Mouse (Mus musculus) limb, embryonic 12.5 days (tissue): Measurements from ENCODE around the gene Pitpnm3. TPM values are rescaled to one million over a fixed set of nuclear protein-coding genes. Genes with fewer than 3 reads are reported as not detected.

Experiments
- ATAC-seq: fragments of 200-750 bp; cut with Nextera tagmentation; 2 replicates; pipeline ENCODE4 v1.8.0; 2017; ENCODE audit warnings: low read depth, moderate TSS enrichment; ENCODE audit not compliant: insufficient number of reproducible peaks, insufficient read depth, low FRiP score, low TSS enrichment
- H3K27ac ChIP-seq: fragments of 300-500 bp; sonication (generic); 2 replicates; pipeline ENCODE4 v1.5.1; 2016; ENCODE audit warnings: mild to moderate bottlenecking, moderate library complexity
- H3K27me3 ChIP-seq: fragments of 300-500 bp; sonication (generic); 2 replicates; pipeline ENCODE4 v1.6.1; 2016; ENCODE audit warnings: mild to moderate bottlenecking, moderate library complexity
- H3K36me3 ChIP-seq: fragments of 300-500 bp; sonication (generic); 2 replicates; pipeline ENCODE4 v1.6.1; 2016; ENCODE audit warnings: mild to moderate bottlenecking, moderate library complexity
- H3K4me1 ChIP-seq: fragments of 300-500 bp; sonication (generic); replicated peaks from 2 replicates; pipeline ENCODE4 v1.6.1; 2016
- H3K4me2 ChIP-seq: fragments of 300-500 bp; sonication (generic); 2 replicates; pipeline ENCODE4 v1.6.1; 2016; ENCODE audit warnings: mild to moderate bottlenecking, moderate library complexity
- H3K4me3 ChIP-seq: fragments of 300-500 bp; sonication (generic); replicated peaks from 2 replicates; pipeline ENCODE4 v1.5.1; 2016; ENCODE audit warnings: mild to moderate bottlenecking
- H3K9ac ChIP-seq: fragments of 300-500 bp; sonication (generic); replicated peaks from 2 replicates; pipeline ENCODE4 v1.6.1; 2016; ENCODE audit warnings: mild to moderate bottlenecking, moderate library complexity
- H3K9me3 ChIP-seq: fragments of 300-500 bp; sonication (generic); 2 replicates; pipeline ENCODE4 v1.6.1; 2016; ENCODE audit warnings: mild to moderate bottlenecking, moderate library complexity
- WGBS: fragments of 180-500 bp; shearing (Covaris S2); methylation state at CpG from one replicate; pipeline ENCODE4 v1.1.7; 2016; 5-methylcytosine and 5-hydroxymethylcytosine counted together
- polyA plus RNA-seq: library from polyadenylated mRNA; unstranded; fragments of >200 nt; fragmentation: Nextera tagmentation; extraction: Ambion mirVana; gene quantifications from 2 replicates; pipeline ENCODE4 v1.2.1, GENCODE M21; 2016

Pitpnm3 gene
- polyA plus RNA-seq, 1 experiment from 2014 or later, result 0.13 TPM

DNA sequence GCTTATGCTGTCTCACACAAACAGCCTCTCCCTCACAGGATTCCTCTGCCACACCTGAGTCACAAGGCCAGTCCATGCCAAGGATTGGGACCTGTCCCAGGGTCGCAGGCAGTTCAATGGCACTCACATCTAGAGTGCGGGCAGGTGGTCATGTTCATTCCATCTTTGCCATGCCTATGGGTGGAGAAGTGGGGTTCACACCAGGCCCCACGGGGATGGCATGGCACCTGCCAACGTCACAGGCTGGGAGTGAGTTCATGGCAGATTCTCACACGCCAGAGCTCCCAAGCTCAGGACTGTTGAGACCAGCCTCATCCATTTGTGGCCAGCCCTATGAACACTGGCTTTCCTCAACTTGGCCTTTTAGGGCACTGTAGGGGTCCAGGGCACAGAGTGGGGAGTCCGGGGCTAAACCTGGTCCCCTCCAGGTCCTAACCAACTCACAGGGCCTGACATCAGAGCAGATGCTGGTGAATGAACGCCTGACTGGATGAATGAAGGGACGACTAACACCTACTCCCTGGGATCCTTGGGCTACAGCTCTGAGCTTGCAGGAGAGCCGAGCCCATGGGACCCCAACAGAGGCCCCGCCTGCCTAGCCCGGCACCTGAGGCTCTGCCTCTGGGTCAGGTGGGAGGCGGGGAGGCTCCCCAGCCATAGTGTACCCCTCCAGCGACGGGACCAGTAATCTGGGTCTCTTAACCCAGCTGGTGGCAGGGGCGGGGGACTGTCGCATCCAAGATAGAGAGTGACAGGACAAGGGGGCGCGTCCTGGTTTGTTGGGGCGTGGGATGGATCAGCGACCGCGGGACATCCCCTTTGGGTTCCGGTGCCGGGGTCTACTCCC lies 819 bp downstream of the Pitpnm3 start:
- Histone ChIP-seq H3K27me3 (peaks cover 83% of the 10 kb centered on the region), H3K4me3 (peak overlapping the region; percentile 66), H3K4me2 (peak overlapping the region; percentile 99), H3K9me3 (no peaks in the 10 kb centered on the region), H3K36me3 (no peaks in the 10 kb centered on the region), H3K27ac (no peak overlapping the region), H3K9ac (peak overlapping the region; percentile 65), H3K4me1 (peaks cover 24% of the 10 kb centered on the region)
- 13% methylated on average over 24 of the region's 24 CpGs for WGBS
- ATAC-seq, result 0 out of 2 replicates have a peak, but pooled peaks have one; percentile 43

DNA sequence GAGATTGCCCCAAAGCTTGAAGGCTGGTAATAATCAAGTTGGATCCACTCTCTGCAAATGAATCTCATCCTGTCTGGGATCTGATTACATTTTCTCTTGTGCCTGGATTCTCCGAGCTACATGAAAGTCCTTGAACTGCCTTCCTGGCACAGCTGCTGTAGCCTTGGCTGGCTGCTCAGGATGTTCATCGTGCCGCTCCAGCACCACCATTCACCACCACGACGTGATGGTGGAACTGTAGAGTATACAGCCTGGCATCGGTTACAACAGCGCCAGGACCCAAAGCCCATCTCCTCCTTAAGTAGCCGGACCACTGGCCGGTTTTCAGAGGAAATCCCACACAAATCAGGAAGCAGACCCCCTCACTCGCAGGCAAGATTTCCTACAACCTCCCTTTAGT lies 2.5 kb downstream of the Pitpnm3 start:
- H3K36me3 ChIP-seq, result no peaks in the 10 kb centered on the region
- 68% methylated on average over 10 of the region's 10 CpGs for WGBS
- H3K9me3 ChIP-seq, result no peaks in the 10 kb centered on the region
- no peak overlapping the region for H3K4me3 ChIP-seq
- no peak overlapping the region for H3K4me2 ChIP-seq
- H3K9ac ChIP-seq, result no peak overlapping the region
- peaks cover 72% of the 10 kb centered on the region for H3K27me3 ChIP-seq
- peaks cover 24% of the 10 kb centered on the region for H3K4me1 ChIP-seq
- H3K27ac ChIP-seq, result no peak overlapping the region
- no peak for ATAC-seq

DNA sequence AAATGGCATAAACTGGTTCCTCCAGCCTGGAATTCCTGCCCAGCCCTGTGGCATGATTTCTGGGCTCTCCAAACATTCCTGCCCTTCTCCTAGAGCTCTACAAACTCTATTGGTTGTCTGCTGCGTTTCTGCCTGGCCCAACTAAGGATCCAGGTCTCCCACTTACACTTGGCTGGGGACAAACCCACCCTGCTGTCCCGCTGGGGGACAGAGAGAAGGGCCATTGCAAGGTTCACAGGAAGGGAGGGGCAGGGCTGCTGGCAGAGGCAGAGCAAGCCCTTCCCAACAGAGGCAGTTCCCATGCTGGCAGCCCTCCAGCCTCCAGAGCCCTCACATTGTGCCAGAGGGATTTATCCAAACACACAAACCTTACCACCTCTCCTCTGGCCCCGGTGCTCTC lies 3.3 kb downstream of the Pitpnm3 start:
- WGBS, result 19% methylated on average over 3 of the region's 3 CpGs
- ATAC-seq, result no peak
- no peak overlapping the region for H3K4me3 ChIP-seq
- H3K4me1 ChIP-seq, result peaks cover 24% of the 10 kb centered on the region
- H3K4me2 ChIP-seq, result no peak overlapping the region
- no peak overlapping the region for H3K9ac ChIP-seq
- H3K36me3 ChIP-seq, result no peaks in the 10 kb centered on the region
- H3K9me3 ChIP-seq, result no peaks in the 10 kb centered on the region
- peaks cover 64% of the 10 kb centered on the region for H3K27me3 ChIP-seq
- no peak overlapping the region for H3K27ac ChIP-seq

DNA sequence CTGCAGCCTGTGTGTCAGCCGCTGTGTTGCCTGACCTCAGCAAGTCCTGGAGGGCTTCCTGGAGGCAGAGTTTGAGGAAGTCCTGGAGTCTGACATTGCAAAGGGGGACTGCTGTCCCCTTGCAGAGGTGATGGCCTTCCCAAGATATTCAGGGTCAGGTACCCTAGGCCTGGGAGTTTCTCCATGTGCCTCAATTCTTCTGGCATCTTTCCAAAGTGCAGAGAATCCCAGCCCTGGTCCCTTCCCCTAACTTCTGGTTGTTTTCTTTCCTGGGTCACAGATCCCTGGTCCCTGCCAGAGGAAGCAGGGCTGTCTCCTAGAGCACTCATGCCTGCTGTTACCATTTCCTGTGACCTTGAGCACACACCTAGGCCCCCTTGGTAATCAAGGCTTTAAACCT lies 3.9 kb downstream of the Pitpnm3 start:
- no peak overlapping the region for H3K4me3 ChIP-seq
- no peaks in the 10 kb centered on the region for H3K9me3 ChIP-seq
- H3K27me3 ChIP-seq, result peaks cover 58% of the 10 kb centered on the region
- WGBS, result 89% methylated on average over 1 of the region's 1 CpGs
- H3K4me1 ChIP-seq, result peaks cover 24% of the 10 kb centered on the region
- no peak overlapping the region for H3K9ac ChIP-seq
- H3K36me3 ChIP-seq, result no peaks in the 10 kb centered on the region
- no peak overlapping the region for H3K27ac ChIP-seq
- ATAC-seq, result no peak
- no peak overlapping the region for H3K4me2 ChIP-seq

DNA sequence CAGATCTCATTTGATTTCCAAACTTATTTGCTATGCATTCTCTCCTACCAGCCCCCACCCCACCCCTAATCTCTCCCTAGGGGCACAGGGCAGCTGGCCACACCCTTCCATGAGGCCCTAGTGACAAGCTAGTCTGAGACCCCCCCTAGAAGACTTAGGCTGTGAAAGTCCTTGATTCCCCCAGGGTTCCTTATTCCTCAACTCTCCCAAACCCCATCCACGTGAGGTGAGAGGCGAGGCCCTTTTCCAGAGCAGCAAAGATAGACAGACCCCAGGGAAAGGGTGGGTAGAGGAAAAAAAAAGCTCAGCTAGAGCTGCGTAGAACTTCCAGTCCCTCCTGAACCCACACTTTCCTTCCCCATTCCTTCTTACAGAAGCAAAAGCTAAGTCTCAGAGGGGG lies 4.7 kb downstream of the Pitpnm3 start:
- 77% methylated on average over 3 of the region's 3 CpGs for WGBS
- no peak overlapping the region for H3K4me3 ChIP-seq
- no peak overlapping the region for H3K4me2 ChIP-seq
- peaks cover 21% of the 10 kb centered on the region for H3K4me1 ChIP-seq
- no peak overlapping the region for H3K27ac ChIP-seq
- no peak overlapping the region for H3K9ac ChIP-seq
- H3K27me3 ChIP-seq, result peaks cover 50% of the 10 kb centered on the region
- ATAC-seq, result no peak
- no peaks in the 10 kb centered on the region for H3K36me3 ChIP-seq
- no peaks in the 10 kb centered on the region for H3K9me3 ChIP-seq

DNA sequence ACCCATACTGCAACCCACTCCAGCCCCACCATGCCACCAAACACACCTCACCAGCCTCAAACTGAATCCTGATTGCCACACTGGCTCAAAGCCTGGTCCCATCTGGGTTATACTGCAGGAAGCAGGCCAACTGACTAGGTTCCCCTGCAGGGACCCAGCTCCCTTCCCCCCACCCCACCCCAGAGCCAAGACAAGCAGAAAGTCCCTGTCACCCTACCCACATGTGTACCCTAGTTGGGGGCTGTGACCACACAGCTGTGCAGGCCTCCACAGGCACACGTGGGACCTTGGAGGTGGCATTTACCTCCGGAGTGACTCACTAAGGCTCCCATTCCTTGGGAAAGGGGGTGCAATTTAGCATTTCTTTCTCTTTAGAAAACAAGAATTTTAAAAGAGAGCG lies 5.1 kb downstream of the Pitpnm3 start:
- H3K9me3 ChIP-seq, result no peaks in the 10 kb centered on the region
- H3K4me2 ChIP-seq, result no peak overlapping the region
- H3K27me3 ChIP-seq, result peaks cover 46% of the 10 kb centered on the region
- no peak overlapping the region for H3K27ac ChIP-seq
- peaks cover 20% of the 10 kb centered on the region for H3K4me1 ChIP-seq
- H3K4me3 ChIP-seq, result no peak overlapping the region
- no peak for ATAC-seq
- H3K36me3 ChIP-seq, result no peaks in the 10 kb centered on the region
- 69% methylated on average over 3 of the region's 3 CpGs for WGBS
- no peak overlapping the region for H3K9ac ChIP-seq

DNA sequence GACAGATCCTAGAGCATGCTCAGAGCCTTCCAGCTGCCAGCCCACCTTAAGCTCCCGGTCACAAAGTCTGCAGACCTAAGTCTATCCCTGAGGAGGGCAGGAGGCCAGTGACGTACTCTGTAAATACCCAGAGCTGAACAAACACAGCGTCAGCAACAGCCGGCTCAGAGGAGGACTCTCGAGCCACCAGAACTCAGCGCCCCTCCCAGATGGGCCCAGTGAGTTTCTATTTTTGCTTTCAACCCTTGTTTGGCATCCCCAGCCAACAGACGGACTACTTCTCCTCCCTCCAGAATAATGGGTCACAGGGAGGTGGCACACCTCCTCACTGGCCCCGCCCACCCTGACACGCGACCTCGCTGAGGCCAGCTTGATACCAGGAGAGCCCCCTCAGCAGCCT lies 5.6 kb downstream of the Pitpnm3 start:
- Histone ChIP-seq H3K4me3 (no peak overlapping the region), H3K27me3 (peaks cover 41% of the 10 kb centered on the region), H3K9me3 (no peaks in the 10 kb centered on the region), H3K4me1 (peaks cover 15% of the 10 kb centered on the region), H3K4me2 (0 out of 2 replicates have a peak overlapping the region, but pooled peaks have one; percentile 16), H3K9ac (no peak overlapping the region), H3K27ac (no peak overlapping the region), H3K36me3 (no peaks in the 10 kb centered on the region)
- 10% methylated on average over 11 of the region's 11 CpGs for WGBS
- no peak for ATAC-seq

DNA sequence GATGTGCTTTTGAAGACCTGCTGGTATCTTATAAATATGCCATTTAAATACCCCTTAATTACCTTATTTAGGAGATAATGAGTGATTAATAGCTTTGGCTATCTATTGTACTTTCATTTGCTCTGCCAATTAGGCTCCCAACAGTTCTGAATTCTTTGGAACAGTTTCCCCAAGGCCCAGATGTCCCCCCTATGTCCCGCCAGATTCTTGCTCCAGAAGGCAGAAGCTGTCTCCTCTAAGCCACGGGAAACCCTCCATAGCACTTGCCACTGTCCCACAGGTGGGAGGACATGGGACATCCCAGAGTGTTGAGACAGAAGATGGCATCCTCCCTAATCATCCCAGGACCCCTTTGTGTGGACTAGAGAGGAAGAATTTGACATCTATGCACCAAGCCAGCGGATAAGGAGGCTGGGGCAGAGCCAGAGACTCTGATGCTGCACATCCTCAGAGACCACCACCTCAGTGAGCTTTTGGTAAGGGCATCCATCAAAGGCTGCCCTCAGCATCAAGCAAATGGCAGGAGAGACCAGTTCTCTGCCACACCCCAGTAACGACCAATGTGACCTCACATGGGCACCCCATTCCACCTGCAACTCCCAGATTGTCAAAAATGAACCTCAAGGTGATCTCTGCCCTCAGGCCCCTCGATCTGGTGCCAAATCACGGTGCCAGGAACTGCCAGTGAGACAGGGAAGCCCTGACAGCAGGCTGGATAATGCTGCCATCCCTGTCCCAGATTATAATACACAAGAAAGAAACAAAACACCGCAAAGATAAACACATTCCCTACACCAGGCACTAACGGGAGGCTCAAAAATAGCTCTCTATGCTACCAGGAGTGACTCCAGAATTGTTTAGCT lies 6.3 kb downstream of the Pitpnm3 start:
- H3K4me1 ChIP-seq, result peaks cover 14% of the 10 kb centered on the region
- H3K27ac ChIP-seq, result no peak overlapping the region
- no peak for ATAC-seq
- no peaks in the 10 kb centered on the region for H3K36me3 ChIP-seq
- H3K27me3 ChIP-seq, result peaks cover 34% of the 10 kb centered on the region
- no peak overlapping the region for H3K4me2 ChIP-seq
- 67% methylated on average over 8 of the region's 8 CpGs for WGBS
- no peaks in the 10 kb centered on the region for H3K9me3 ChIP-seq
- H3K9ac ChIP-seq, result no peak overlapping the region
- H3K4me3 ChIP-seq, result no peak overlapping the region

DNA sequence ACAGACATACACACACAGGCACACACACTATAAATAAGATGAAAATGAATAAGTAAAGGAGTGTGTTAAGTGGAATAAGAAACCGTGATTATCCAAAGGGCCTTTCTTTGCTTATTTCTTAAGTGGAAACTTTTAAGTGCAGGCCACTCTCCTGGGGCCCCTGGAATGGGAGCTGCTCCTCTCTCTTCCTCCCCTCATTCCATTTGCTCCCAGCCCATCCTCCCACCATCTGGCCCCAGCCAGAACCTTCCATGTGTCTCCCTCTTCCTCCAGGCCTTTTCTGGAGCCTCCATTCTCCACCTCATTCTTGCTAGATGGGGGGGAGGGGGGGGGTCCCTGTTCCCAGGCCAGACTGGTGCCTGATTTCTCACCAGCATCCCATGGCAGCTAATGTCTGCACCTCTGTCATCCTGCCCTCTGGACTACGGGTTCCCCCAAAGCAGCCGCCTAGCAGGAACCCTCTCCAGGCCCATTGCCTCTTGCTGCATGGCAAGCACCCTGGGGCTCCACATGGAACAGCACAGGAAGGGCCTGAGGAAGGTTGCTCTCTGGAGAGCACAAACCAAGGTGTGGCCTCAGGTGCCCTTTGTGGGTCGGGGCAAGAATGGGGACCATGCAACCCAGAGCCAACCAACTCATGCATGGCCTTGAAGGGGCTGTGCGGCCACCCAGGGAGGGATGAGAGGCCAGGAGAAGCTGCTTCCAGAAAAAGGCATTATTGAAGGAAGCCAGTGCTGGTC lies 8.0 kb downstream of the Pitpnm3 start:
- no peak overlapping the region for H3K27ac ChIP-seq
- H3K4me1 ChIP-seq, result peaks cover 14% of the 10 kb centered on the region
- no peak for ATAC-seq
- 77% methylated on average over 5 of the region's 5 CpGs for WGBS
- H3K36me3 ChIP-seq, result no peaks in the 10 kb centered on the region
- no peak overlapping the region for H3K9ac ChIP-seq
- H3K27me3 ChIP-seq, result peaks cover 17% of the 10 kb centered on the region
- no peak overlapping the region for H3K4me2 ChIP-seq
- H3K4me3 ChIP-seq, result no peak overlapping the region
- H3K9me3 ChIP-seq, result no peaks in the 10 kb centered on the region

DNA sequence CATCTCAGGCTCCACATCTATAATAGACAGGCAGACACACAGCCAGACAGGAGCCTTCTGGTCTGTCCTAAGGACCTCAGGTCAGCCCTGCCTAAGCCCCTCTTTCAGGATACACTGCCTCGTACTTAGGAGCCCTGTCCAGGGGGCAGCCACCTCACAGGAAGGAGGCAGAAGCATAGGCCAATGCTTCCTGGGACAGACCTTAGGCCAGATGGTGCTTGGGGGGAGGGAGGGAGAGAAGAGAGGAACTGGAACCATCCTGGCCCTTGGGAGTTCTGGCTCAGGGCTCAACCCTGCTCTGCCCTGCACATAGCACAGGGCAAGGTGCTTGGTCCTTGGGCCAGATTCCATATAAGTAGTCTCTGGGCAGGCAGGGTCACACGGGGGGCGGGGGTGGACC lies 9.8 kb downstream of the Pitpnm3 start:
- no peaks in the 10 kb centered on the region for H3K9me3 ChIP-seq
- H3K27ac ChIP-seq, result no peak overlapping the region
- no peaks in the 10 kb centered on the region for H3K36me3 ChIP-seq
- H3K27me3 ChIP-seq, result peaks cover 2% of the 10 kb centered on the region; the same call in 1 of the 2 replicates
- no peak overlapping the region for H3K4me3 ChIP-seq
- no peak overlapping the region for H3K4me2 ChIP-seq
- WGBS, result 57% methylated on average over 3 of the region's 3 CpGs
- no peak for ATAC-seq
- no peak overlapping the region for H3K9ac ChIP-seq
- peaks cover 9% of the 10 kb centered on the region for H3K4me1 ChIP-seq

DNA sequence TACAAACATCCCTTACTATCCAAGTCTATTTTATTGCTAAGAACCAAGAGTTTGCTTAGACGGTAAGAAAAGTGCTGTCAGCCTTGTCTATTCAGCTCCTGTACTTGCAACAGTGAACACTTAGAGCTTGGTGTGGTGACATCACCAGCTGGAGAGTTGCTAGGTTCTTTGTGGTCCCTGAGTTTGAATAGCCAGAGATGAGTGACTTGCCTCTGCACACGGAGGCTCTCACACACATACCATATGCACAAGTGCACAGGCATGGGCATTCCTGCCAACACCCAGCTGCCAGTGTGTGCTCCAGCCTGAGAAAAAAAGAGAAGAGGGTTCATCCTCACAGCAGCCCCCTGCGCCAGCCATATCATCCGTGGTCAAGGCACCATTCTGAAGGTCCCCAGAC lies 12.0 kb downstream of the Pitpnm3 start:
- no peak overlapping the region for H3K9ac ChIP-seq
- H3K4me3 ChIP-seq, result no peak overlapping the region
- no peak for ATAC-seq
- no peak overlapping the region for H3K4me2 ChIP-seq
- WGBS, result 83% methylated on average over 4 of the region's 4 CpGs
- no peaks in the 10 kb centered on the region for H3K9me3 ChIP-seq
- H3K4me1 ChIP-seq, result no peaks in the 10 kb centered on the region
- H3K36me3 ChIP-seq, result no peaks in the 10 kb centered on the region
- H3K27ac ChIP-seq, result no peak overlapping the region
- no peaks in the 10 kb centered on the region for H3K27me3 ChIP-seq
